Comparison of ENCODE assay signal across 8 mouse cellular contexts in the genomic region with DNA sequence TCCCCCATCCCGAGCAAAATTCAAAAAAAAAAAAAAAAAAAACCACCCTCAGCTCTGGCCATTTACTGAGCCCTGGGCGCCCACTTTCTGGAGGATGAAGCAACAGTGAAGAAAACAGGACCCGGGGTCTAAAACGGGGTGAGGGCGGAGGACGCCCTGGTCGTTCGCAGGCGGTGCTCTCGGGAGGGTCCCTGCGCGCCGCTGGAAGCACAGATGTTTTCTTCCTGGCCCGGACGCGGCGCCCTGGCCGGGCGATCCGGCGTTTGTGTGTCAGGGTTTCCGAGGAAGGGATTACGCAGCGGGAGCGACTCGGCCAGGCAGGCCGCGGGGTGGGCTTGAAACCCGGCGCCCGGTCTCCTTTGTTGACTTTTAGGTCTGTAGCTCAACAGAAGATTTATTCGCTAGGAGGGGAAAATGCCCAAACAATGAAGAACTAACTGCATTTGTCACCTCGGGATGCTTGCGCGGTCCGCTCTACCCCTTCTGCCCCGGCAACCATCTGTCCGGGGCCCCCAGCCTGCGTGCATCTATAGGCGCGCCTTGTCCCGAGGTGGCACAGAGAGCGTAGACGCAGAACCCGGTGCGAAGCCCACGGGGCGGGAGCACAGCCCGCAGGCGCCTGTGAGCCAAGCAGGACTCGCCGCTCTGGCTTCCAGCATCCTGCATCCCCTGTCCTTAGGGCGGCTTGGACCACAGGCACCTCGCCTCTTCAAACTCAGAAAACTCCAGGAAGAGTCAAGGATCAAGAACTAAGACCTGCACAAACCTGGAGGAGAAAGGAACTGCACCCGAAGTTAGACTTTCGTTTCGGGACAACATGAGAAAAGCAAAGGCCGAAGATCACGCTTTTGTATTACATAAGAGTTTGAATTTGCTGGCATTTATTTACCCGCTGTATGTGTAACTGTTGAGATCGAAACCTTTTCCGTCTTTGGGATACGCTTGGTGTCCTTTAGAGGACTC. TPM values are rescaled to one million over a fixed set of nuclear protein-coding genes. Genes with fewer than 3 reads are reported as not detected.
DNase-seq lines count a peak whose midpoint lies in the region; ATAC-seq lines count a peak whose summit lies in the region.

No protein-coding gene starts in this region.

- H3K36me3 ChIP-seq in limb, embryonic 15.5 days = no peaks in the 10 kb centered on the region
- H3K36me3 ChIP-seq in neural tube, embryonic 13.5 days = no peaks in the 10 kb centered on the region

- peak; percentile 20 for DNase-seq in adrenal gland, adult 2 months
- DNase-seq in adrenal gland, postnatal 25 days = no peak
- peak; percentile 55 to 57 for DNase-seq in heart, postnatal 10 days
- DNase-seq in gastrocnemius, postnatal 14 days = no peak

- under 1% methylated on average over 63 of the region's 63 CpGs for WGBS in limb, embryonic 15.5 days
- under 1% methylated on average over 63 of the region's 63 CpGs for WGBS in neural tube, embryonic 13.5 days

- H3K4me3 ChIP-seq in limb, embryonic 15.5 days = peak overlapping the region; percentile 31
- H3K4me3 ChIP-seq in neural tube, embryonic 13.5 days = peak overlapping the region; percentile 27

- intact Hi-C loops in heart, postnatal 10 days (cut with DNase I) = loop anchor here (5.0 kb wide), 1 partner anchor 842 kb away; no protein-coding TSS in a partner anchor
- intact Hi-C loops in gastrocnemius, postnatal 14 days (cut with DNase I; ENCODE audit: low total_unique reads) = no loop called here

- peak overlapping the region; percentile 49 for H3K4me2 ChIP-seq in limb, embryonic 15.5 days
- peak overlapping the region; percentile 42 for H3K4me2 ChIP-seq in neural tube, embryonic 13.5 days

- peaks cover 85% of the 10 kb centered on the region for H3K27me3 ChIP-seq in limb, embryonic 15.5 days
- H3K27me3 ChIP-seq in neural tube, embryonic 13.5 days = peaks cover 94% of the 10 kb centered on the region

- no peaks in the 10 kb centered on the region for H3K9me3 ChIP-seq in limb, embryonic 15.5 days
- no peaks in the 10 kb centered on the region for H3K9me3 ChIP-seq in neural tube, embryonic 13.5 days

- no peak overlapping the region for H3K9ac ChIP-seq in limb, embryonic 15.5 days
- H3K9ac ChIP-seq in neural tube, embryonic 13.5 days = 0 out of 2 replicates have a peak overlapping the region, but pooled peaks have one; percentile 12

- no peak overlapping the region for H3K27ac ChIP-seq in limb, embryonic 15.5 days
- no peak overlapping the region for H3K27ac ChIP-seq in neural tube, embryonic 13.5 days (replicated peaks)

- peaks cover 38% of the 10 kb centered on the region for H3K4me1 ChIP-seq in limb, embryonic 15.5 days
- H3K4me1 ChIP-seq in neural tube, embryonic 13.5 days (replicated peaks) = peaks cover 28% of the 10 kb centered on the region

- ATAC-seq in common myeloid progenitor, adult 5-6 weeks (replicated peaks; ENCODE audit: low read depth, poor library complexity, severe bottlenecking) = peak; percentile 34
- ATAC-seq in limb, embryonic 15.5 days (ENCODE audit: insufficient number of reproducible peaks, low FRiP score, low TSS enrichment, low read depth) = no peak
- ATAC-seq in neural tube, embryonic 13.5 days (ENCODE audit: low read depth) = 0 out of 2 replicates have a peak, but pooled peaks have one; percentile 43
- no peak for ATAC-seq in activated CD4-positive, CD25-positive, alpha-beta regulatory T cell, adult 4 months

RNA-seq across cellular contexts. Expression of gene Foxa1, which starts 7.8 kb away (rescaled TPM):
- not detected for total RNA-seq in adrenal gland, adult 2 months (2021)
- 0.03 TPM in 1 of 2 replicates, not detected in the other for polyA plus RNA-seq in adrenal gland, adult 2 months (2012; rRNA removed)
- not detected in 2 replicates for total RNA-seq in adrenal gland, postnatal 25 days (2021)
- not detected in 2 replicates for total RNA-seq in common myeloid progenitor, adult 5-6 weeks (2017)
- not detected for total RNA-seq in heart, postnatal 10 days (2021)
- not detected in 2 replicates for polyA plus RNA-seq in limb, embryonic 15.5 days (2015; fragmentation: Nextera tagmentation; extraction: Ambion mirVana)
- polyA plus RNA-seq in neural tube, embryonic 13.5 days (2015; fragmentation: Nextera tagmentation; extraction: Ambion mirVana) = 0.59 and 0.74 TPM in 2 replicates
- polyA plus RNA-seq in activated CD4-positive, CD25-positive, alpha-beta regulatory T cell, adult 4 months (2017; shearing (Covaris generic)) = not detected
- total RNA-seq in gastrocnemius, postnatal 14 days (2021) = not detected

RNA-seq across cellular contexts. Expression of gene Ttc6, which starts 25.0 kb away (rescaled TPM):
- not detected for total RNA-seq in adrenal gland, adult 2 months (2021)
- polyA plus RNA-seq in adrenal gland, adult 2 months (2012; rRNA removed) = not detected in 2 replicates
- not detected in 2 replicates for total RNA-seq in adrenal gland, postnatal 25 days (2021)
- not detected in 2 replicates for total RNA-seq in common myeloid progenitor, adult 5-6 weeks (2017)
- not detected for total RNA-seq in heart, postnatal 10 days (2021)
- polyA plus RNA-seq in limb, embryonic 15.5 days (2015; fragmentation: Nextera tagmentation; extraction: Ambion mirVana) = 0.06 and 0.29 TPM in 2 replicates
- polyA plus RNA-seq in neural tube, embryonic 13.5 days (2015; fragmentation: Nextera tagmentation; extraction: Ambion mirVana) = 0.40 and 0.46 TPM in 2 replicates
- under 1 TPM in 1 of 2 experiments, not detected in 1; 0.09 TPM for polyA plus RNA-seq in activated CD4-positive, CD25-positive, alpha-beta regulatory T cell, adult 4 months (2017; shearing (Covaris generic))
- total RNA-seq in gastrocnemius, postnatal 14 days (2021) = not detected

Comparison
In these comparisons a context has a peak if more than half of its experiments do, and no peak if none do; other contexts are left out.
1. DNase-seq: peak in adrenal gland, adult 2 months (single experiment) and heart, postnatal 10 days (2 of 2); none in adrenal gland, postnatal 25 days (single experiment) and gastrocnemius, postnatal 14 days (single experiment).
2. ATAC-seq: peak in common myeloid progenitor, adult 5-6 weeks (single experiment) and neural tube, embryonic 13.5 days (single experiment); none in limb, embryonic 15.5 days (single experiment) and activated CD4-positive, CD25-positive, alpha-beta regulatory T cell, adult 4 months (single experiment).